Mouse (Mus musculus) adrenal gland, adult 18-20 months (tissue): ENCODE measurements around the gene Casz1. TPM values are rescaled to one million over a fixed set of nuclear protein-coding genes. Genes with fewer than 3 reads are reported as not detected.

ENCODE experiments used
- DNase-seq, 2 experiments: peaks; one replicate each; pipeline ENCODE4 v3.0.0; 2021 to 2022; ENCODE audit warnings: low spot score in 2 of 2
- long read RNA-seq, 2 experiments: library from polyadenylated mRNA; stranded (forward); transcript quantifications; one replicate each; pipeline ENCODE4 v2.0.0; 2021
- total RNA-seq, 2 experiments: library from RNA; stranded (reverse); gene quantifications; 1 replicate in 1 of 2; 2 replicates in 1 of 2; pipeline ENCODE4 v1.2.3; 2021

Gene Casz1
- 1 to 10 TPM; 4.8 to 6.5 TPM for total RNA-seq
- long read RNA-seq, experiment 1, partial matches to known transcripts = 0 of 1 reads
- long read RNA-seq, experiment 1, other reads (novel, unspliced or antisense) = 1 of 1 reads
- long read RNA-seq, experiment 2, partial matches to known transcripts = 1 of 6 reads
- long read RNA-seq, experiment 2, other reads (novel, unspliced or antisense) = 5 of 6 reads

DNA sequence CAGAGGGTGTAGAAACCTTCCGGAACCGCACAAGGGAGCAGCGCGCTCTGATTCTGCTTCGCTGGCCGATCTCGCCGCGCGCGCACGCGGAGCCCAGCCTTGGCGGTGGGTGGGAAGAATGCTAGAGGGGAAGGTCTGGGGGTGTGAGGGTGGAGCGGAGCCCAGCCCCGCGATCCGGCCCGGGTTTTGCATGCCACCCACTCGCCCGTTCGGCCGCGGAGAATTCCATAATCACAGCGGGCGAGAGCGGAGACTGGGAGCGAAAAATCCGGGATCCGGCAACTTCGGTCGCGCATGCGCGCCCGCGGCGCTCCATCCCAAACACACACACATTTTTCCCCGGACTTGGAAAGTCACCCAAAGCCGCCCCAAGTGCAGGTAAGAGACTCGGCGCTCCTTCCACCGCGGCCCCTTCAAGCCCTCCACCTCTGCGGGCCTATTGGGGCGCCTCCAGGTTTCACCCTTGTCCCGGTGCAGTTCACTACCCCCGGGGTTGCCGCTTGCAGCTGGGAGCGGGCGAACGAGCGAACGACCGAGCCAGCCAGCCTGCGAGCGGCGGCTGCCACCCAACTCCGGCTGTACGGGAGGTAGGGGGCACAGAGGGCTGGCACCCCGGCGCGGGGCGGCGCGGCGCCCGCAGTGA is at the start of gene Casz1:
Gene Casz1, plus strand, starts transcription at position 293 of the 643 bp plus-strand sequence.
- peak; percentile 88 to 90 for DNase-seq

DNA sequence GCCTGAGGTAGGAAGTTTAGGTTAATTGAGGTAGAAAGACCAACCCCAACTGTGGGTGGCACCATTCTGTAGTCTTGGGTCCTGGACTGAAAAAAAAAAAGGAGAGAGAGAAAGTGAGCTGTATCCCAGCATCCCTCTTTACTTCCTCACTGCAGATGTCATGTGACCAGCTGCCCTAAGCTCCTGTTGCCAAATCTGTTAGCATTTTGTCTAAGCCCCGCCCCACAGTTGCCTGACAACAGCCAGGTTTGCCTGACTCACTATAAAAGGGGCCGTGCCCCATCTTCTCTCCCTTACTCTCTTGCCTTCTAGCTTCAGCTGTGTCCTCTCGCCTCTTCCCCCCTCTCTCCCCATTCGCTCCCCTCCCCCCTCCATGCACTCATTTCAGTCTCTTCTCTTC is 45.4 kb upstream of the Casz1 start:
- DNase-seq = no peak

DNA sequence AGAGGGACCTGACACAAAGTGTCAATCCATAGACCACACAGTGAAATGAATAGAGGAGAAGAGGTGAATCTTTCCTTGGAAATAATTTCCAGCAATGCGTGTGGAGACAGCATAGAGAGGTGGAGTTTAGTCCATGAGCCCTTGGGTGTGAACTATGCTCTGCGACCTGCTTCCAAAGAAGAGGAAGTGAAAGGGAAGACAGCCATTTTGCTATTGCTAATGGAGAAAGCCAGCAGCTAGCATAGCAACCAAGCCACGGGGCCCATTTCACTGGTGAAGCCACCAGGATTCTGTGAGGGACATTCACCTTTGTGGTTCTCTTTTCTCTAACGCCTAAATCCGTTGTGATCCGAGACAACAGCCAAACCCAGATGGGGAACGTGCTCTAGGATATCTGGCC is 44.1 kb upstream of the Casz1 start:
- DNase-seq = no peak

DNA sequence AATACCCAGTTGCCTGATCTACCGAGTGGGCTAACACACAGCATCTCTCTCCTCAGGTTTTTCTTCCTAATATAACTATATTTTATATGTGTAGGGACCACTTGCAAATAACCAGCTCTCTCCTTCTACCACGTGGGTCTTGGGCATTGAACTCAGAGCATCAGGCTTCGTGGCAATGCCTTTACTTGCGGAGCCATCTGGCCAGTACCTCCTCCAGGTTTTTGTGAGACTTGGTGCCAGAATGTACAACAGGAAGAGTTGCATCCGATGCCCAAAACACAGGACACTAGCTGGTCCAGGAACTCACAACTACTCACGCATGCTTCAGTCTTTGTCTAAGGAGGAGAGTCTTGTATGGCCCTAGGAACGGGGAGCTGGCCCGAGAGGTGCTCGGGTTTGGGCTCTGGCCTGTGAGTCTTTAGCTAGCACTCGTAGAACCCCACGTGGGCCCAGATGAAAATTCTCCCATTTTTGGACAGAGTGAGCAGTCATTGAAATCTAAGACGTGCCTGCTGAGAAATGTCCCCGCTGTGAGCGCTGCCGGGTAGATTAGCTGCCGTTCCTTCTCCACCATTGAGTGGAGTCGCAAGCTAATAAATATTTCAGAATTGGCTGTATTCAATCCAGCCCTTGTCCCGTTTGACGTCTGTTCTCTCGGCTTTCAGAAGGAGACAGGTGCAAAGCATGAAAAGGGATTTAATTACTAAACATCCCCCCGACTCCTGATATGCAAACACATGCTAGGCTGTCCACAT is 38.0 kb upstream of the Casz1 start:
- no peak for DNase-seq

DNA sequence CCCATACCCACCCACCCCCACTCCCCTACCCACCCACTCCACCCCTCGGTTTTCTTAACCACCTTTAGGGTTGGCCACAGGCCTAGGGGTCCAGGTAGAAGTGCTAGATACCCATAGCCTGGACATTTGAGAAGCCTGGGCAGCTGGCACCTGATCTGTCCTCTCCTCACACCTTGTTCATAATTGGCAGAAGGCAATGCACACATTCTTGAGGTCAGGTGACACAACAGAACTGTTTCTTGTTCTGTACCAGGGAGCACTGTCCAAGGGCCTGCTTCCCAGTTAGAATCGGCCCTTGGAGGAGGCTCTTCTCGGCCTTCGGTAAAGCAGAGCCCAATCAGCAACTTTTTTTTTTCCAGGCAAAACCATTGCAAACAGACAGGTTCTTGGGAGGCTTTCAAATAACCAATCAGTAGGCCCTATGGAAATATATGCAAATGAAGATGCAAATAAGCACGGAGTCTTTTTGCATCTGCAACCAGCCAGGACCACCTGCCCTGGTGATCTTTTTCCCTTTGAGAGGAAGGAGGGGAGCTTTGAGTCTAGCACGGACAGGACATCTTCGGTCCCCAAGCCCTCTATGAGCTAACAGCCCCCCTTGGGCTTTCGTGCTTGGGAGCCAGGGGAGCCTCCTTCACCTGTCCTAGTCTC is 36.4 kb upstream of the Casz1 start:
- DNase-seq = no peak

DNA sequence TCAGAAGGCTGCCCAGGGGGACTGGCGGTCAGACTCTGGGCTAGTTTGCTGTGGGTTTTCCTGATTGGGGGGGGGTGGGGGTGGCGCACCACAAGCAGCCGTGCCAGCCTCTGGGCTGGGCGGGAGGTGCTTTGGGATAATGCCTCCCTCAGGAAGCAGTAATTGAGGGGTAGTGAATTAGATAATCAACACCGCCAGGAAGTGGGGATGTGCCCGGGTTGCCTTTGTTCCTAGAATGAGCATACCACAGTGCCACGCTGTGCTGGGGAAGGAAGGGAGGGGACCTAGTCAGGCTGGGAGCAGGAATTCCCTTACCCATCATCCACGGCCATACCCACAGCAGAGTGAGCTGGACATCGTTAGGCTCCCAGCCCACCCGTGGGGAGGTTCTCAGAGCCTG is 35.6 kb upstream of the Casz1 start:
- no peak for DNase-seq

DNA sequence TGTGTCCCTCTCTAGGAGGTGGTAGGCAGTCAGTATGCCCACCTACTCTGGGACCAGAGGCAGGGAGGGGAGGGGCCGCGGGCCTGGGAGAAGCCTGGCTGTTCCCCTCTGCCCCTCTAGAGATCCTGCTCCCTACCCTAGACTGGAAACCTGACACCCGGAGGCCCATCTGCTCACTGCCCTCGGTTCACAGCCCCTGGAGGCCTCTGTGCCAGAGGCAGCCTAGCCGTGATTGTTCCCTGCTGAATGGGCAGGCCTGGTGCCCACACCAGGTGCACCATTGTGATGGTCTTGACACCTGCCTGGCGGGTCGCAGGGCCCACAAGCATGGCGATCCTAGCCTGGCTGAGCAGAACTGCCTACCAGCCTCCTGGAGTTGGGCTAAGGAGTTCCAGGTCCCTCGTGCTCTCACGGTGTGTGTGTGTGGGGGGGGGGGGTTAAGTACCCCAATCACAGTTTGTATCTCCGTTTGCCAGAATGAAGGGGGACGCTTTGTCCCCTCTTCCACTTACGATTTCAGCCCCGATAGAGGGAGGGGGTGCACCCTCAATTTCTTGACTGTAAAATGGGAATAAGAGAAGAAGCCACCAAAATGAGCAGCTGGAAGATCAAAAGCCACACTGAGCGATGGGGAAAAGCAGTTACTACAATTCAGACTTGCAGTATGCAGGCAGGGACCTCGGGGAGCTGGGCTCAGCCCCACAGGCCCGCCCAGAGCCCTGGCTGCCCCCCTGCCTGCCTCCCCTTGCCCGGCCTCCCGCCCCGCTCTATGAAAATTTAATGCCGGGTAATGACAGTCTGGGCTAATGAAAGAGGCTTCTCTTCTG is 33.4 kb upstream of the Casz1 start:
- DNase-seq = no peak

DNA sequence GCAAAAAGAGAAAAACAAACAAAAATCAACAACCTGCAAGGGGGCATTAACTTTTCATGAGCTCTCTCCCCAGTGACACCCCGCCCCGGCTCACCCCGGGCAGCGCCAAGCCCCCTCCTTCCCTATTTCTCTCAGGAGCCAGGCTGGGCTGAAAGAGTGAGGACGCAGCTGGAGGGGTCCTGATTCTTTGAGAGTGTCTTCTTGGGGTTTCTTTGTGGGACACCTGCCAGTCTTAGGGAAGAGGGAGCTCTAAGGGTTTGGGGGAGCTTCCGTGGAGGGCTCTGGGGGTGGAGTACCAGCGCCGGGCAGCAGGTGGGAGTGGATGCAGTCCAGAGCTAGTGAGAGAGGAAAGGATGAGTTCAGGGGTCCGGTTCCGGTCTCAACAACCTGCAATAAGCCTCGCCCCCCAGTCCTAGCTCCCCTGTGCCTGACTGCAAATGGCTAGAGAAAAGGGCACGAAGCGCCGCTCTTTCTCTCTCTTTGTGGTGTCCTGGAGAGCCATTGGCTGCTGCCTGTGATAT is 32.8 kb upstream of the Casz1 start:
- no peak for DNase-seq

DNA sequence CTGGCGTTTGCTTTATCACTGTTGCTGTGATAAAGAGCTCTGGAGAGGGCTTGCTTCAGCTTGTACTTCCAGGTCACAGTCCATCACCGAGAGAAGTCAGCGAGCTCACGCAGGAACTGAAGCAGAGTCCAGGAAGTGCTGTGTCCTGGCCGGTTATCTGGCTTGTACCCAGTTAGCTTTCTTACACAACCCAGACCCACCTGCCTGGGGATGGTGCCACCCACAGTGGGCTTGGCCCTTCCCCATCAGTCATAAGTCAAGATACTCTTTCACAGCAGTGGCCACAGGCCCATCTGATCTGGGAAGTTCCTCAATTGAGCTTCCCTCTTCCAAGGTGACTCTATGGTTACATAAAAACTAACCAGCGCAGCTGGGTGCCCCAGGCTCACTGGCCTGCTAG is 31.6 kb upstream of the Casz1 start:
- no peak for DNase-seq

DNA sequence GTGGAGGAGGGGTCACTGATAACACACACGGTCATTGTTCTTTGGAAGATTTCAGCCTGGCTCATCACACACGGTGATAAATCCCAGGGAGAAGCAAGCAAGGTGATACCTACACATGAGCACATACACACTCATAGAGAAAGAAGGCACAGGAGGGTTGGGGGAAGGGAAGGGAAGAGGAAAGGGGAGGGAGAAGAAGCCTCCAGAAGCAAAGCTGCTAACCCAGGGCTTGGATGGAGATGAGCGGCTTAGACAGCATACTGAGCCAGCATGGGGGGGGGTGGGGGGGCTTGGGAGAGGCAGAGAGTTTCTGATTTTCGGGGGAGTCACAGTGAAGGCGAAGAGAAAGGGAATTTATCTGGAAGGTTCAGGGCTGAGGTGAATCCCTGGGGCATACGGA is 30.2 kb upstream of the Casz1 start:
- DNase-seq = no peak

DNA sequence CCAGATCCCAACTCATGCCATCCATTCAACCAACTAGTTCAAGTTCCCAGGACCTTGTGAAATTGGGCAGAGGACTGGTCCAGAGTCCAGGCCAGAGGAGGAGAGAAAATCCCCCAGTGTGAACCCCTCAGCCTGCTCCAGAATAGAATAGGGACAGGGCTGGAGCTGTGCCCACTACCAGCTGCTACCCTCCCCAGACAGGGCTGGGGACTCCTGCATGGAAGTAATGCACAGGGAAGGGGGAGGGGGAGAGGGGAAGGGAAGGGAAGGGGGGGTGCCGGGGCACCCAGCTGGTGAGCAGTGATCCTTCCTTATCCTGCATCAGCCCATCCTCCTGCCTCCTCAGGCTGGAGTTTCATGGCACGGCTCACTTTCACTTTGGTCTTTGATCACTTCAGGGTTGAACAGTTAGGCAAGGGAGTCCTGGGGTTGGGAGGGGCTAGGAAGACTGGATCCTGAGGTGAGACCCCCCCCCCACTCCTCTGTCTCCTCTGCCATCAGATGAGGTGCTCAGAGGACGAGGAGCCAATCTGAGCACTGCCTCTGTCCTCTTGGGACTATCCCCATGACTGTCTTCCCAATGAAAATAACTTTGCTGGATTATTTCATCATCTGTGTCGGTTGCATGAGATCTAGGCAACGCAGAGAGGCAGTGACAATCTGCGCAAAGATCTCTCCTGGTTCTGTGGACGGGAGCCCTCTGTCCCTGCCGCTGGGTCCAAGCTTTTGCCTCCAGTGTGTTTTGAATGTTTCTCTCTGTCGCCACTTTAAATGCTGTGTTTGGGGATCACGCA is 28.6 kb upstream of the Casz1 start:
- DNase-seq = no peak

DNA sequence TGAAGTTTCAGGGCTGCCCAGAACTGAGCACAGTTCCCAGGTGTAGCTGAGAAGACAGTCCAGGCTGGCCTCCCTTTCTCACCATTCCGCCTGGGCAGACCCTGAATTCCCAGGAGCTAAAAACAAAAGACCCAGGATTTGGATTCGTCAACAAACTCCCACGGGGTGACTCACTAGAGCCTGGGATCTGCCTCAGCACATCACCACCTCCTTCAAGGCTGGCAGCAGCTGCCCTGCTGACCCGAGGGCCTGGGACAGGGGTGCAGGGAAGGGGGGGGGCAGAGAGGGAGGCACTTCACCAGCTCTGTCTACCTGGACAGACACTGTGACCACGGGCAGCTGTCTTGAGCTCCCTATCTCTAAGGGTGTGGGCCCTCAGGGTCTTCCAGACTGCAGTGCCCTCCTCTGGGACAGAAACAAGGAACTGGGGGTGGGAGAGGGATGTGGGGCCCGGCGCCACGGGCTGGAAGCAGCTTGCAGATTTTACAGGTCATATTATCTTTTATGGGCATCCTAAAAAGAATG is 24.1 kb upstream of the Casz1 start:
- no peak for DNase-seq

DNA sequence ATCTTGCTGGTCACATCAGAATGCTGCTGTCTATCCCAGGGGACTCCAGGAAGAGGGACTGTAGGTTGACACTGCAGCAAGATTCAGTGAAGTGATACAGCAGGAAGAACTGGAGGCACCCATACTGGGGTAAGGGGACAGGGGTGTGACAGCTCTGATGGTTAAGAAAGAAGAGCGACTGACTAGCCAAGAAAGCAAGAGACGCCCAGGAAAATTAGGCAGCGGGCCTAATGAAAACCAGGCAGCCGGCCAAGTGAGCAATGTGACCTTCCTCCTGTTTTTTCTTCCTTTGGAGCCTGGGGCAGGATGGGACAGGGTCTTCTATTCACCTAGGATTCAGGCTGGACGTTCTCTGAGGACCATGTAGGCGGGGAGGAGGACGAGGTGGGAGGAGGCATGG is 22.7 kb upstream of the Casz1 start:
- peak in 1 of 2 experiments; percentile 17 for DNase-seq

DNA sequence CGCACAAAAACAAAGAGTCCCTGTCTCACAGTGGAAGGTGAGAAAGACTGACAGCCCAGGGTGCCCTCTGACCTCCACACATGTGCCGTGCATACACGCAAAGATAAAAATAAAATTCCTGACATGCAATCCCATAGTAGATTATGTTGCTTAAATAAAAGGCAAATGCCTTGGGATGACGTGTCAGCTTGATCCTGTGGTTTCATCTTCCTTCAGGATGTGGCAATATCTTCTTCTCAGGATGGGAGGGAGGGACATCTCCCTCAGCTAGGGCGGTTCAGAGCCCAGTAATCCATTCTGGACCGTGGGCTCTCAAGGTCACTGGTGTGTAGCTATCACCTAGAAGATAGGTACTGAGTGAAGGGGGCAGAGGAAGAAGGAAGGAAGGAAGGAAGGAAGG is 21.3 kb upstream of the Casz1 start:
- no peak for DNase-seq

DNA sequence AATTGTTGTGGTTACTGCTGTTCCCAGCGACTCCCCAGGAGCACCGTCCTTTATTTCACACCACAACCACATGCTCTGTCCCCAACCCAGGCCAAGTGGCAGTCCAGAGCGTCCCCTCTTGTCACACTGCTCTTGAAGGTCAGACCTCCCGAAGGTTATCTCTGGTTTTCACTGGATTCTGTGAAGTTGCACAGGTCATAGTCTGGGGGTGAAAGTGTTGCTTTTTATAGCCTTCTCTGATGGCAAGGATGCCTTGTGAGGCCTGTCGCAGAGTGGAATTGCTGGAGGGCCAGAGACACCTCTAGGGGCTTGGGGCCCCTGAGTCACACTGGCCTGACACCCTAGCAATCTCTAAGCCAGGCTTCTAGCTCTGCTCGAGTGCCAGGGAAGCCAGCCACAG is 20.5 kb upstream of the Casz1 start:
- no peak for DNase-seq

DNA sequence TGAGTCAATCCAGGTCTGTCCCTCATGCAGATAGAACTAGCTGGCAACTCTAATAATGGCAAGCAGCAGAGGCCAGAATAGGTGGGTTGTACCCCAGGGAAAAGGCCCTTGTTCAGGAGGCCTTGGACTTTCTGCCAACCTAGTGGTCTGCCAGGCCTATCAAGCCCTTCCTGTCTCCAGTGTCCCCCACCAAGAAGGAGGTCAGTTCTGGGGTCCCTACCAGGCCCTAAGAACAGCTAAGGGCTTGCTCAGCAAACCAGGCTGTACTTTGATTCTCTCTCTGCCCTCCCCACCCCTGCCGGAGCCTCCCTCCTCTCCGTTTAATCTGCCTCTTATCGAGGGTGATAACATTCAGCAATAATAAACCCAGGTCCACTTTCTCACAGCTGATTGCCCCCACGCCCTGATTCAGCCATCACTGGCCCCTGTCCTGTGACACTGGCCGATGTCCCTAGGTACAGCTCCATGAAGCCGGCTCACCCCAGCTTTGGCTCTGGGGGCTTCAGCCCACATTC is 19.1 kb upstream of the Casz1 start:
- no peak for DNase-seq

DNA sequence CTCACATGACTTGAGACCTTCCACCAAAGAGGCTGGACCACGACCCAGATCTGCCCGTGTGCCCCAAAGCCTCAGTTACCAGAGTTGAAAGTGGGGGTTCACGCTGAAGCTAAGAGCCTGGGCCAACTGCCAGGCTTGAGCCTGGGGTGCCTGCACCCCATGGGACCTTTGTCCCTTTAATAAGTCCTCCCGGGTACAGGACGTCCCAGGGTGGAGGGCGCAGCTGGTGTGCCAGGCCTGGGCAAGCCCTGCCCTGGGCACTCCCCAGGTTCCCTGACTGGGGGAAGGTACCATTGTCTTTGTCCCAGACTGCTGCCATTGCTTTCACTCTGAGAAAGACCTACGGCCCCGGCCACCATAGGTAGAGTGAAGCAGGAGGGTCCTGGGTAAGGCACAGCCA is 18.2 kb upstream of the Casz1 start:
- no peak for DNase-seq

DNA sequence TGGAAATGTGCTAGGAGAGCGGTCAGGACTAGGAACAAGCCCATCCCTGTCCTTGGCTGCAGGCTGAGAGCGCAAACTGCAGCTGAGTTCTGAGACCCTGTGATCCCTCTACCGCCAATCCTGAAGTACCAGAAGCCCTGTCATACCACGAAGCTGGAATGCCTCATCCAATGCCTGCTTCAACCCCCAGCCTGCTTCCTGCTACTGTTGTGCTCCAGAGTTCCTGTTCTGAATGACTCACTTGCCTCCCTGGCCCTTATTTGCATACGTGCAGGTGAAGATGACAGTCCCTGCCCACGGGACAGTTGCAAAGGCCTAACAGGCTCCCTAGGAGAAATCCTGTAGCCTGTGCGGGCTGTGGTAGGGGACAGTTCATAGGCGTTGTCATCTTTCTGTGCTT is 13.3 kb upstream of the Casz1 start:
- DNase-seq = no peak

DNA sequence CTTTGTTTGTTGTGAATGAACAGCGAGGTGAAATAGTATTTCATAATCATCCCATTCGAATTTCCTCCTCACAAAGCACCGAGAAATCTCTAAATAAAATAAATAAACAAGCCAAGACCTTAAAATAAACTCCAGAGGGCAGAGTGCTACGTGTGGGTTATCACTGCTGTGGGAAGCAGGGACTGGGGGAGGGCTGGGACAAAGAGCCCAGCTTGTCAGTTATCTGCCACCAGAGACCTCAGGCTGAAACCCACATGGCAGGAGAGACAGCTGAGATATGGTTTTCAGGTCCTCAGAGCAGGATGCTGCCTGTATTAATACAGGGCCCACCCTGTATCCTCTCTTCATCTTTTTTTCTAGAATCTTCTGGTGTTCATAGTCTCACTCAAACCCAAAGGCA is 9.2 kb upstream of the Casz1 start:
- no peak for DNase-seq
